Mouse (Mus musculus): Measurements from ENCODE around the gene Lce1a1.

Gene Lce1a1

GRCm38 (mm10) chr3:92648207-92648606, at the start of gene Lce1a1:
TSS of gene Lce1a1 (minus strand) at chr3:92648307.
- DNase-seq (ENCODE audit: low spot score in 2 of 2), result no peak

DNA sequence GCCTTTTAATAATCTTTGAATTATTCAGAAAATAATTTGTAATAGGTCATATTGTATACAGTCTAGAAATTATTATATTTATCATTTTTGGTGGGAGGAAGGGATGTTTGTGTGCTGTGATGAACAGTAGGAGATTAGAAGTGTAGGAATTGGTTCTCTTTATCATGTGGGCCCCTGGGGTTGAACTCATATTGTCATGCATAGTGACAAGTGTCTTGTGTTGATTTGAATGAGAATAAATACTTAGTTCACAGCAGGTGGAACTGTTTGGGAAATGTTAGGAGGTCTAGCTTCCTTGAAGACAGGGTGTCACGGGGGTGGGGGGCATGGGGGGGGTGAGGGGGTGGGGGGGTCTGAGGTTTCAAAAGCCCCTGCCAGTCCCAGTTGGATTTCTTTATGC, 46.5 kb upstream of the Lce1a1 start:
- DNase-seq (ENCODE audit: low spot score in 2 of 2), result no peak

GRCm38 (mm10) chr3:92691688-92692087, 43.6 kb upstream of the Lce1a1 start:
- DNase-seq (ENCODE audit: low spot score in 2 of 2), result no peak

DNA sequence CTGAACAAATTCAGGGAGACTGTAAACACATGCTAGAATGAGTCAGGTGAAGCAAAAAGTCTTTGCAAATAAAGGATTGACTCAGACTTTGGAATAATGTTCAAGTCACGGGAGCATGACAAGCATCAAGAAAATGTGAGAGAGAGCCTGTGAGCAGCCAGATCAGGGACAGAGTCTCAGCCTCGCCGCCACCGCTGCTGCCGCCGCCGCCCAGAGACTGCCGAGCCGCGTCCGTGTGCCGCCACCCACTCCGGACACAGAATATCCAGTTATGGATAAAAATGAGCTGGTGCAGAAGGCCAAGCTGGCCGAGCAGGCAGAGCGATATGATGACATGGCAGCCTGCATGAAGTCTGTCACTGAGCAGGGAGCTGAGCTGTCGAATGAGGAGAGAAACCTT, 41.0 kb upstream of the Lce1a1 start:
- peak in 1 of 2 experiments; percentile 9 for DNase-seq (ENCODE audit: low spot score in 2 of 2)

DNA sequence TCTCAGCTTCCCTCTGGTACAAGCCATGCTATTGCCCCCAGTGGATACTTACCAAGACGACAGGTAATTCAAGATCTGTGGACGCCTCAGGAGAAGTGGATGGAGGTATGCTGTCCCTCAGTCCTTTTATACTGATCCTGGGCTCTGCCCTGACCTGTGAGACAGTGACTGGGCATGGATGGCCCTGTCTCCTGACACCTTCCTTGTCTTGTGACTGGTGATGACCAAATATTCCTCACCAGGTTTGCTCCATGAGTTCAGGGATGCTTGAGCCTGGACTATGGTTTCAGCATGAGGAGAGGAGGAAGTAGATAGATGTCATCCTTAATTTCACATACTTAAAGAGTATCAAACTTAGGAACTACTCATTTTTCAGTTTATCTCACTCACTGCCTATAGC, 39.0 kb upstream of the Lce1a1 start, which contains the start of gene Lce1d:
Gene Lce1d (minus strand): TSS at position 101 of the 400 bp plus-strand sequence.
- no peak for DNase-seq (ENCODE audit: low spot score in 2 of 2)

- DNase-seq (ENCODE audit: low spot score in 2 of 2), result no peak
Measured at GRCm38 (mm10) chr3:92678947-92679346, 30.8 kb upstream of the Lce1a1 start, which contains the start of gene Lce1c. TSS of gene Lce1c (plus strand) at chr3:92679247.

DNA sequence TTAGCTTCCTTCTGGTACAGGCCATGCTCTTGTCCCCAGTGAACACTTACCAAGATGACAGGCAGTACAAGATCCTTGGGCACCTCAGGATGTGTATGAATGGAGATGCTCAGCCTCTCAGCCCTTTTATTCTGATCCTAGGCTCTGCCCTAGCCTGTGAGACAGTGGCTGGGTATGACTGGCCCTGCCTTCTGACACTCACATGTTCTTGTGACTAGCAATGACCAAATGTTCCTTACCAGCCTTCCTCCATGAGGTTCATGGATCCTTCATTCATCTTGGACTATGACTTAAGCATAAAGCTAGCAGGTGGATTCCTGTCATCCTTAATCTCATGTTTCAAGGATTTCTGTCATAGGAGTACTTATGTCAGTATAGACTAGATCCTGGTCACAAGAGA, 22.1 kb upstream of the Lce1a1 start, which contains the start of gene Lce1a2:
Gene Lce1a2 (minus strand): TSS at position 101 of the 400 bp plus-strand sequence.
- DNase-seq (ENCODE audit: low spot score in 2 of 2), result no peak

DNA sequence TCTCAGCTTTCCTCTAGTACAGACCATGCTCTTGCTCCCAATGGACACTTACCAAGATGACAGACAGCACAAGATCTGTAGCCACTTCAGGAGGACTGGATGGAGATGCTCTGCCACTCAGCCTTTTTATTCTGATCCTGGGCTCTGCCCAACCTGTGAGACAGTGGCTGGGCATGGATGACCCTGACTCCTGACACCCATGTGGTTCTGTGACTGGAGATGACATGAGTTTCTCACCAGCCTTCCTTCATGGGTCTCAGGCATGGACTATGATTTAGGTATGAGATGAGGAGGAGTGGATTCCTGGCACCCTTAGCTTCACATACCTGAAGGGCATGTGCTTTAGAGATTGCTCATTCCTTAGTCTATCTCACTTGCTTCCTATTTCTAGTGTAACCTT, 8.7 kb upstream of the Lce1a1 start, which contains the start of gene Lce1b:
Gene Lce1b (minus strand): TSS at position 101 of the 400 bp plus-strand sequence.
- DNase-seq (ENCODE audit: low spot score in 2 of 2), result no peak

DNA sequence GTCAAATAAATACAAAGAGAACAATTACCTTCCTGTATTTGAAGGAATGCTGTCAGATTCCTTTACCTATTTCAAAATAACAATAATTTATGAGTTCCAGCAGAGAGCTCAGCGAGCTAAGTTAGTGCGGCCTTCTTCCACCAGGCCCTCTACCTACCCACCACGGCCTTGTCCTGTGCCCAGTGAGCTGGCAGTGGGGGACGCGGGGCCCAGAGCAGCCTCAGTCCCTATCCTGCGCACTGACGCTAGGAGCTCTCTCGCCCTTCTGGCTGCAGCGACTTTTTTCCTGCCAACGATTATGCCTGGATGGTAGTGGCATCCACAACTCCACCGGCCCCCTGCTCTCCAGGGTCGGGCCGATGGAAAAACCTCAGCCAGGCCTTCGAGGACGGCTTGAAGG, 8.3 kb downstream of the Lce1a1 start:
- no peak for DNase-seq (ENCODE audit: low spot score in 2 of 2)

- no peak for DNase-seq (ENCODE audit: low spot score in 2 of 2)
Measured at GRCm38 (mm10) chr3:92638653-92638991, 9.5 kb downstream of the Lce1a1 start.

DNA sequence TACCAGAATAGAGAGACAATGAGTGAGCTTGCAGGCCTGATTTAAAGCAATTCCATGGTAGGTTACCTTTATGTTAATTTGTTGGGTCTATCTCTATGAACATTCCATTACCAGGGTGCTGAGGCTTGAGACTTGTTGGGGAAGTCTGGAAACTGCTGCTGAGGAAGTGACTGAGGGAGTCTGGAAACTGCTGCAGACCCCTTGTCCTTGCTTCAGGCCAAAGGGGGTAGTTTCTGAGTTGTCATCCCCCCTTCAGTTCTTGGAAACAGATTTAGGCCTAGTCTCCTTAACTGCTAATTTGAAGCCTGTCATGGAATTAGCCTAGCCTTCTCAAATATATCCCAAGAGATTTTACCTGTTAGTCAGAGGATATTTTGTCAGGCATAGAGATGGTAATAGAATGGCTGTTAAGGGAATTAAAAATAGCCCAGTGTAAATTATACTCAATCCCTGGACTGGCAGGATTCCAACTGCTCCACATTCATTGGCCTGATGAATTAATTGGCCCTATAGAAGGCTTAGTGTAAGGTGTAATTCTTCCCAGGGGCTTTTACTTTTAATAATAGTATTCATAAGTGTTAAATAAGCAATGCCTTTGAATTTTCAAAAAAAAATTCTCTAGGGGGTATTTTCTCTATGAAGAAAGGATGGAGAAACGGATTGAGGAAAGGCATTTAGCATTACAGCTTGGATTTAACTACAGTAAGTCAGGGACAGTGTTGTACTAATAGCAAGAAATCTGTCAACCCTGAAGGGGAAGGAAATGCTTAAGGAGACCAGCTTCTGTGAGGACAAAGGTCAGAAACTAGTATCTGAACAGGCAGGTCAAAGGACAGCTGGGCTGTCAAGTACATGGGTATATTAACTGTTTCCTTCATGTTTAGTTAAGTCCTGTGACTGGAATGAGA, 10.1 kb downstream of the Lce1a1 start:
- DNase-seq (ENCODE audit: low spot score in 2 of 2), result no peak

DNA sequence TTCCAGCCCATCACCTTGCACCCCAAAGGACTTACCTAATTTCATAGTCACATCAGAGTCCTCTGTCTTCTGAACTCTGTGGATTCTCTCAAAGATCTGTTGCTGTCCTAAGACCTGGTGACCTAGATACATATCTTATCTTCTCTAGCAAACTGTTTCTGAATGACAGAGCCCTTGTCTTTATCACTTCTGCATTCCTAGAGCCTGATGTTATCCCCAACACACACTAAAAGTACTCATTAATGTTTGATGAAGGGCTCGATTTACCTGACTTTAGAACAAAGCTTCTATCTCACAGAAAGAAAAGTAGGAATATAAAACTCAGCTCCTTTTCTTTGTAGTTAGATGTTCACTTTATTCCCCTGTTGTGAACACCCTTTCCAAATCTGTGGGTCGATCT, 26.5 kb downstream of the Lce1a1 start, which contains the start of gene Lce6a:
Gene Lce6a (minus strand): TSS at position 101 of the 400 bp plus-strand sequence.
- DNase-seq (ENCODE audit: low spot score in 2 of 2), result no peak

DNA sequence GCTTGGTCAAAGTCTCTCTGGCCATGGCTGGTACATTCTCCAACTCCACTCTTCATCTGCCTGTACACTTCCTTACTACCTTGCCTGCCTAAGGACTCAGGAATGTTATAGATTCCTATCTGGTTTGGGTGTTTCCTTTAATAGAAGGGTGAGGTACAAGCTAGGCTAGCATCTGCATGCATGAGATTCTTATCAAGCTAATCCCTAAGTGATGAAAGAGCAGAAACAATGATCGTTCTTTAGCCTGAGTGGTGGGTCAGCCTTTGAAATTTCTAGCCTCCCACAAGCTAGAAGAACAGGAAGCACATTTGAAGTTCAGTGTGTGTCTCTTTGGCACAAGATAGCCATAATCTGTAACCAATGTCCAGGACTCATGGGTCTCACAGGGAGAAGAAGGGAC, 38.3 kb downstream of the Lce1a1 start:
- no peak for DNase-seq (ENCODE audit: low spot score in 2 of 2)

DNA sequence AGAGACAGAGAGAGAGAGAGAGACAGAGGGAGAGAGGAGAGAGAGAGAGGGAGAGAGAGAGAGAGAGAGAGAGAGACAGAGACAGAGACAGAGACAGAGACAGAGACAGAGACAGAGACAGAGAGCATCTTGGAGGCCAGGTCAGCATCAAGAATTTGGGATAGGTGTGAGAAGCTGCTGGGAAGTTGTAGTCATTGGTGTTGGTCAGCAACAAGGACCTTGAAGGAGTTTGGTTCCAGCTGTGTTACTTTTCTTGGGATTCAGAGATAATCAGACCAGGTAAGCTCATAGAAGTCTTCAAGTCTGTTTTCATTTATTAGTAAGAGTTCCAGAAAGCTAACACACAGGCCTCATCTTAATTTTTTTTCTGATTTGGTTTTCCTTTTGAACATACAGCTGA, 40.7 kb downstream of the Lce1a1 start, which contains the start of gene 2210017I01Rik:
Gene 2210017I01Rik (minus strand): TSS at position 101 of the 400 bp plus-strand sequence.
- no peak for DNase-seq (ENCODE audit: low spot score in 2 of 2)

DNA sequence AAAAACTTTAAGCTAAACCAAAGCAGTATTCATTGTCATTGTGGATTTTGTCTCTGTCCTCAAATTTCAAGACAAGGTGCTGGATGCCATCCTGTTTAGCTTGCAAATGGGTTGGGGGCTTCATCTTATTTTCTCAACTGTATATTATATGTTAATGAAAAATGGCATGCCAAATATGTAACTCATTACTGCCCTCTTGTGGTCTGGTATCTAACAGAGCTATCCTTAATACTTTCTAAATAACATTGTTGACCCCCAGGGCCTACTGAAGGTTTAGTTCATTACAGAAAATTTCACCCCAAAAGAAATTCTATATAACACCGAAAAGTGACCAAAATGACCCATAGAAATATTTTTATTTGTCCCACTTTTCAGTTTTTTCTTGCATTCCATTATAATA, 45.9 kb downstream of the Lce1a1 start:
- no peak for DNase-seq (ENCODE audit: low spot score in 2 of 2)

- no peak for DNase-seq (ENCODE audit: low spot score in 2 of 2)
Measured at GRCm38 (mm10) chr3:92600456-92600855, 47.7 kb downstream of the Lce1a1 start.

GRCm38 (mm10) chr3:92599973-92600372, 48.1 kb downstream of the Lce1a1 start:
- no peak for DNase-seq (ENCODE audit: low spot score in 2 of 2)

GRCm38 (mm10) chr3:92598429-92598828, 49.7 kb downstream of the Lce1a1 start:
- DNase-seq (ENCODE audit: low spot score in 2 of 2), result no peak
